Mouse (Mus musculus) embryonic fibroblast, embryonic 13.5 days (primary cell): ENCODE measurements around the gene Hist4h4. TPM values are rescaled to one million over a fixed set of nuclear protein-coding genes. Genes with fewer than 3 reads are reported as not detected.

Experiments used
- H3K27ac ChIP-seq: 2 replicates; pipeline ENCODE4 v1.5.1; 2012; ENCODE audit warnings: low read length, control low read depth, inconsistent platforms; ENCODE audit not compliant: insufficient read depth
- H3K4me1 ChIP-seq: 2 replicates; pipeline ENCODE4 v1.6.1; 2011; ENCODE audit warnings: low read length; ENCODE audit not compliant: control insufficient read depth, insufficient read depth
- H3K4me3 ChIP-seq: 2 replicates; pipeline ENCODE4 v1.5.1; 2011; ENCODE audit warnings: mild to moderate bottlenecking, control low read depth, low read length; ENCODE audit not compliant: insufficient read depth
- CTCF ChIP-seq: IDR thresholded peaks from 2 replicates; pipeline ENCODE4 v1.5.1; 2011; ENCODE audit warnings: mild to moderate bottlenecking, control low read depth, low read length, moderate library complexity, borderline replicate concordance; ENCODE audit not compliant: insufficient read depth
- POLR2A ChIP-seq: IDR thresholded peaks from 2 replicates; pipeline ENCODE4 v1.6.1; 2011; ENCODE audit warnings: low read depth, mild to moderate bottlenecking, control low read depth, low read length, moderate library complexity
- polyA plus RNA-seq: library from polyadenylated mRNA; stranded (reverse); fragments of >200 nt; gene quantifications from 2 replicates; pipeline ENCODE4 v1.2.4, GENCODE M21; 2011; ENCODE audit warnings: low read depth; ENCODE audit not compliant: missing spikeins, insufficient read length

The Hist4h4 gene
- polyA plus RNA-seq, 1 experiment: 0.72 TPM

DNA sequence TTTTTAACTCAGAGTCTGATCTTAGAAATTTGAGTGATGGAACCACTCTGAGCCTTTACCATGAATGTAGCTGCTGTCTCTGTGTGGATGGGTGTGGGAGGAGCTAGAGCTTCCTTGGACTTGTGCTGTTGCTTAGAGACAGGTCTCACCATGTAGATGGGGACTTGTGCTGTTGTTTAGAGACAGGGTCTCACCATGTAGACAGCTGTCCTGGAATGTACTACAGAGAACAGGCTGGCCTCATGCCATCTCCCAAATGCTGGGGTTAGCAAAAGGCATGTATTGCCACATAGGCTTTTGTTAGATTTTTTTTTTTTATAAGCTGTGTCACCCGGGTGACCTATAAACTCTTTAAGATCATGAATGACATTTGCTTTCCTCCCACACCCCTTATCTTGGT is 40.3 kb downstream of the Hist4h4 start:
- TF ChIP-seq CTCF (no peak), POLR2A (no peak)
- H3K4me3 ChIP-seq: no peak overlapping the region
- no peaks in the 10 kb centered on the region for H3K4me1 ChIP-seq
- H3K27ac ChIP-seq: no peak overlapping the region

Other genes starting within 250 kb of the Hist4h4 start
- 0.84 TPM in 1 of 2 replicates, not detected in the other for gene Plbd1, start 142.5 kb downstream of the Hist4h4 start, polyA plus RNA-seq
- not detected in 2 replicates for gene Gucy2c, start 22.6 kb downstream of the Hist4h4 start, polyA plus RNA-seq
- 31.3 and 46.4 TPM in 2 replicates for gene H2afj, start 3.8 kb upstream of the Hist4h4 start, polyA plus RNA-seq
- 0.63 and 1.4 TPM in 2 replicates for gene BC049715, start 23.2 kb upstream of the Hist4h4 start, polyA plus RNA-seq
- gene Wbp11, start 23.8 kb upstream of the Hist4h4 start, polyA plus RNA-seq: 68.5 and 85.3 TPM in 2 replicates
- not detected in 2 replicates for gene Smco3, start 31.0 kb upstream of the Hist4h4 start, polyA plus RNA-seq
- gene Art4, start 53.3 kb upstream of the Hist4h4 start, polyA plus RNA-seq: not detected in 2 replicates
- gene Mgp, start 71.4 kb upstream of the Hist4h4 start, polyA plus RNA-seq: 2,420 and 2,717 TPM in 2 replicates
- gene Erp27, start 117.8 kb upstream of the Hist4h4 start, polyA plus RNA-seq: 1.7 and 1.9 TPM in 2 replicates
- 1.4 TPM in 1 of 2 replicates, not detected in the other for gene Pde6h, start 119.4 kb upstream of the Hist4h4 start, polyA plus RNA-seq
- gene Arhgdib, start 137.5 kb upstream of the Hist4h4 start, polyA plus RNA-seq: 221 and 426 TPM in 2 replicates